Mouse (Mus musculus) G1E (cell line): Measurements from ENCODE around the gene Ablim2.

Experiments used
- CTCF ChIP-seq: IDR thresholded peaks from 2 replicates; pipeline ENCODE4 v1.5.1; 2012; ENCODE audit warnings: low read depth, low read length, inconsistent platforms, mixed read lengths
- POLR2AphosphoS5 ChIP-seq: IDR thresholded peaks from 2 replicates; pipeline ENCODE4 v1.6.1; 2012; ENCODE audit warnings: low read depth, low read length, inconsistent platforms; ENCODE audit not compliant: insufficient replicate concordance

DNA sequence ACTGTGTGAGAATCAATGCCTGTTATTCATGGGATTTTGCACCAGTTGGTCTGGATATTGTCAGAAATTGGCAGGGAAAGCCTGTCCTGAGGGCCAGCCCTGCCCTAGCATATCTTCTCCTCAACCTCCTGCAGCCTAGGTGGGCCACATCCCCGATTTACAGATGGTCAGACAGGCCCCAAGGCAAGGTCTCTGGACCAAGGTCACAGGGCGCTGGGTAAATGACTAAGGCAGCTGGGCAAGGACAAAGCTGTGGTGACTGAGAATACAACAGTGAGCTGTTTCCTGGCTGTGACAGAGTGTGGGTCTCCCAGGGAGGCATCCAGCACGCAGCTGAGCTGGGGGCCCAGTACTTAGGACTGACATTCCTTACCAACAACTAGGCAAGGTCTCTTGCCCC is 23.4 kb downstream of the Ablim2 start:
- TF ChIP-seq CTCF (no peak), POLR2AphosphoS5 (no peak)
